Mouse (Mus musculus): ENCODE results near the gene Ttc33. TPM values are rescaled to one million over a fixed set of nuclear protein-coding genes. Genes with fewer than 3 reads are reported as not detected.
"Not testable (repeated sequence)": the region's sequence is repeated elsewhere in the genome, so short reads cannot be mapped to it uniquely, and the experiment has no call there.

Gene Ttc33
- total and polyA plus RNA-seq, 3 experiments, result 1.2 to 63.2 (median 52.5) TPM

- DNase-seq, result no peak
Observed at GRCm38 (mm10) chr15:5184668-5185330, 526 bp upstream of the Ttc33 start.

DNA sequence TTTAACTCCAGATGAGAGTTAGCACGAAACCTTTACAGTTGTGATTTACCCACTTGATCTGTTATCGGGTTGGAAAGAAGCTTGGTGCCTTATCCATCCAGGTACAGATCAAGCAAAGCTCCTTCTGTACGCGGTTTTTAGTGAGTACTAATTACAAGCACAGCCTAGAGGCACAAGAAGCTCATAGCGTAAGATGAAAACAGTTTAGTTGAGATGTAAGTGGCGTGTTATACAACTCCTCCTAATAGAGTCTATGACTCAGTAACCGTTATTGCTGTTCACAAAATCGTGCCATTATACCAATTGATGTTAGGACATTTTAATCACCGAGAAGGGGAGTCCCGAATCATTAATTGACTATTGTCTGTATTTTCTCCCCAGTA, 959 bp downstream of the Ttc33 start:
- DNase-seq, result no peak

GRCm38 (mm10) chr15:5187116-5187515, 1.8 kb downstream of the Ttc33 start:
- no peak for DNase-seq

DNA sequence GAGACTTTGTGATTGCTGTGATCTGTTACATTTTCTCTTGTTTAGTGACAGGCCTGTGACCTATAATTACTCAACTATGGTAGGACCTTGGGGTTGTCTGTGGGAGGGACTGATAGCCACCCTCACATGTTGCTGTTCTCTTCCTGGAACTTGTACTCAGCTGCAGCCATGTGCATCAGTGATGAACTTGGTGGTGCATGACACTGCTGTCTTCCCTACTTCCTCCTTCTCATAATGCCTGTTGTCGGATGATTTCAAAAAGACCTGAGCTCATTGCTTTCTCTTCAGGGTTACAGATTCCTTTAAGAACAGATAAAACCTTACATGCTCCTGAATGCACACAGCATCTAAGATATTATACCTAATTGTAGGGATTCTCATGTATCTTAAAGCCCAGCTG, 2.7 kb downstream of the Ttc33 start:
- DNase-seq, result no peak

GRCm38 (mm10) chr15:5189504-5190093, 4.3 kb downstream of the Ttc33 start:
- DNase-seq, result no peak

- DNase-seq, result no peak
Observed at GRCm38 (mm10) chr15:5193833-5194232, 8.5 kb downstream of the Ttc33 start.

DNA sequence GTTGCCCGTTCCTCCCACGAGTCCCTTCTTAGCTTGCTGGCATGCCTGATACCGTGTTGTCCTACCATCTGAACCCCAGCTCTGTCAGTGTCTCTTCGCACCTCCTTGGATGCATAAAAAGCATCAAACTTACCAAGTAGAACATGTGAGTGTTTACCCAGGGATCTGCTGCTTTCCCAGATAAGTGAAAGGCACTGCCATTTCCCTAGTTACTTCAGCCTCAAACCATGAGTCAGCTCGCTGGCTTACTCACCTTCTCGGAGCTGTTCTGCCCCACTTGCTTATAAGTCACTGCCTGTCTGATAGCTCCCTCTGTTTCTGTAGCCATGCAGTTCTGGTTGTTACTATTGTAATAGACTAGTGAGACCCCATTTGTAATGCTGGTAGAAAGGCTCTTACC, 9.1 kb downstream of the Ttc33 start:
- peak; percentile 65 for DNase-seq

- no peak for DNase-seq
Observed at GRCm38 (mm10) chr15:5194931-5195330, 9.6 kb downstream of the Ttc33 start.

GRCm38 (mm10) chr15:5195987-5196514, 10.7 kb downstream of the Ttc33 start:
- no peak for DNase-seq

- DNase-seq, result no peak
Observed at GRCm38 (mm10) chr15:5196691-5197090, 11.4 kb downstream of the Ttc33 start.

DNA sequence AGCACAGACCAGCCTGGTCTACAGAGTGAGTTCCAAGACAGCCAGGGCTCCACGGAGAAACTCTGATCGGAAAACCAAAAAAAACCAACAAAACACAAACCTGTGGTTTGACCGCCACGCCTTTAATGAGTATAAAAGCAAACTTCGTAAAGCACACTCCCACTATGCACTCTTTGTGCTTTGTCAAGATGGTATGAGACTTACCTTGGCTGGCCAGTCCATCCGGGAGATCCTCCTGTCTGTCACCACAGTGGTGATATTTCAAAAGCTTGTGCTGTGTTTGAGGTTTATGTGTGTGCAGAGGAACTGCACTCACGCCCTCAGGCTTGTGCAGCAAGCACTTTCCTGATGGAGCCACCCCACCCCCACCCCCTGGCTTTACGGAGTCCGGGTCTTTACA, 19.9 kb downstream of the Ttc33 start:
- DNase-seq, result no peak

DNA sequence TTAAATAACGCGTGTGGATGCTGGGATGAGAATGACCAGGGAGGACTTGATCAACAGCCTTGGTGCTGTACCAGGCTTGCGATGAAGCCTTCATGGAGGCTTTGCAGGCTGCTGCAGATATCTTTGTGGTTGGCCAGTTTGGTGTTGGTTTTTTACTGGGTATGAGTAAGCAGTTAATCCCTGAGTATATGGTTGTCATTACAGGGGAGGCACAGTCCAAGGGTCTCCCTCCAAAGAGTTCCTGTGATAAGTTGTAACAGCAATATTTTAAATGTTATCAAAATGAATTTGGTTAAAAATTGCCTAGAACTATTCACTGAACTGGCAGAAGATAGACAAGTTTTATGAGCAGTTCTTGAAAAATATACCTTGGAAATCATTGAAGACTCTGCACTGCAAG, 23.8 kb downstream of the Ttc33 start:
- DNase-seq, result no peak

GRCm38 (mm10) chr15:5220491-5220890, 35.2 kb downstream of the Ttc33 start:
- DNase-seq, result no peak

- not testable (repeated sequence) for DNase-seq
Observed at GRCm38 (mm10) chr15:5230746-5231145, 45.4 kb downstream of the Ttc33 start.

DNA sequence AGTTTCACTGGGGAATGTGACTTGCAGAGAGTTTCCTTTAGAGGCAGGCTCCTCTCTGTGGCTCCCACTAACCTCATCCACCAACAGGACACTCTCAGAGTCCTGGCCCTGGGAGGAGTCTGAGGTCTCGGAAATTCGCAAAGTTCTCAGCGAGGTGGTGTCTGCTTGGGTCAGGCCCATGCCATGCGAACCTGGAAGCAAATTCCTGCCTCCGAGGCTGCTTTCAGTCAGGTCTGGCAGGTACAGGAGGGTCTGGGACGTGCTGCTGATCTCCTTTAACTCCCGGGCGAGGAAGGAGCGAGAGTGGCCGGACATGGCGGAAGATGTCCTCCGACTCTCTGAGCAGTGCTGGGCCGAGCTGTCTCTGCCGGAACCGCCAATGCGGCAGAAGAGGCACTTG, 49.3 kb downstream of the Ttc33 start:
- peak; percentile 11 for DNase-seq

GRCm38 (mm10) chr15:5235527-5235926, 50.2 kb downstream of the Ttc33 start:
- DNase-seq, result peak; percentile 56

DNA sequence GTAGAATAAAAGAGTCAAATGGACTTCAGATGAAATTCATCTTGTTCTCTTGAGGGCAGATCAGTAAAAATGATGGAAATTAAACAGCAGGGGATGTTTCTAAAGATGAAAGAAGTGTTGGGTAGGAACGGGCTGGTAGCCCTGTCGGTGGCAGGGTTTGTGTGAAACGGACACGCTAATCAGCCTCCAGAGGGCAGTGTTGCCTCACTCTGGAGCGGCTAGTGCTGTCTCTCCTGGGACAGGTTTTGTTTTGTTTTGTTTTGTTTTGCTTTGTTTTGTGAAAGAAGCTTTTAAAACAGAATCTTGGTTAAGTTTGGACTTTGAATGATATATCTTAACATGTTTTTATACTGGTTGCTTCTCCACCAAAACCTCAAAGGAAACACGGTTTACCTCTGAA, 51.2 kb downstream of the Ttc33 start:
- peak; percentile 77 for DNase-seq

- DNase-seq, result no peak
Observed at GRCm38 (mm10) chr15:5237012-5237660, 51.8 kb downstream of the Ttc33 start.

DNA sequence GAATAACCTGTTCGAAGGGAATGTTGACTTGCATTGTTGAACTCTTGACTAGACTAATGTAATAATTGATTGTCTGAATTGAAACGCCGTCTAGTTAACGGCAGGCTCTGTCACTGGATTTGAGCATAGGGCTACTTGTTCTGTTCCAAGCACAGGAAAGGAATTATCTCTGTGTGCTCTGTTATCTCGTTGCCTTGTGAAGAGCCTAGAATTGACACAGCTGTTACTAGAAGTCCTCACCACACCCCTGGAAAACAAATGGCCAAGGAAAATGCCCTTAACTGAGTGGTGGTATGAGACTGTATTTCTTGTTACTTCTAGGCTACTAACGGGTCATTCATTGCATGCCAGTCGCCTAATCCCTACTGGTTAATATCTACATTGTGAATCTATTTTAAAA, 52.7 kb downstream of the Ttc33 start:
- no peak for DNase-seq

- DNase-seq, result no peak
Observed at GRCm38 (mm10) chr15:5238553-5238952, 53.2 kb downstream of the Ttc33 start.

DNA sequence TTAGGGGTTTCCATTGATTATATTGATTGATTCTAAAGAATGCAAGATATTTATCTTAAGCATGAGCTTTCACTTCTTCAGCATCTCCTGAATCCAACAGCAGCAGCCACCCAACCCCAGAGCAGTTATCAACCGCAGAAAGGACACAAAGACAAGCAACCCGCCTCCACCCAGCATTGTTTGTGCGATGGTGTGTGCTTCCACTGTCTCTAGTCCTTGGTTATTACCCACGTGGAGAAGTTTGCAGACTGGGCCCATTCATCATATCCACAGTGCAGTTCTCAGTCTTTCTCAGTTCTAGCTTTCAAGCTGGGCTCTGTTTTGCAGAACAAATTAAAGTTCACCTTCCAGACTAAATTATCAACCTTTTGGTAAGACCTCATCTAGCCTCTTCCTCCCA, 54.0 kb downstream of the Ttc33 start:
- no peak for DNase-seq

GRCm38 (mm10) chr15:5239901-5240300, 54.6 kb downstream of the Ttc33 start:
- DNase-seq, result no peak

DNA sequence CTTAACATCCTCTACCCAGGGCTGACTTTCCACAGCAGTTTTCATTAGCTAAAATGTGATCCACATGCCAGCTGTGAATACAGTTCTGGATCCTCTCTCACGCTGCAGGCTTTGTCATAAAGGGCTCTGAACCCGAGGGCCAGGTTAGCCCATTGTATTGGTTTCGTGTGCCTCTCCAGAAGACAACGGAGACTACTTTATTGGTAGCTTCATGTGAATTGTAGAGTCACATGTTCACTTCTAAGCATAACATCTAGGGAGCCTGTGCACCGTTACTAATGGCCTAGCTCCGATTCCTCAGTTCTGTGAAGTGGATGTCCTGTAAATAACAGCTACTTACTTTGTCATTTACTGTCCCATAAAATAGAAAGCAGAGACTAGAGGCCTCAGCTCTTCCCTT, 55.0 kb downstream of the Ttc33 start:
- no peak for DNase-seq
